Mouse (Mus musculus) hindbrain, embryonic 11.5 days (tissue): ENCODE data around the gene Lima1. TPM values are rescaled to one million over a fixed set of nuclear protein-coding genes. Genes with fewer than 3 reads are reported as not detected.

Source experiments
- ATAC-seq: fragments of 200-750 bp; cut with Nextera tagmentation; 2 replicates; pipeline ENCODE4 v1.8.0; 2017; ENCODE audit warnings: mild to moderate bottlenecking, moderate TSS enrichment, moderate library complexity; ENCODE audit not compliant: low FRiP score
- DNase-seq: peaks from one replicate; pipeline ENCODE4 v3.0.0-alpha.2; 2015; ENCODE audit warnings: low spot score
- H3K27ac ChIP-seq: fragments of 300-500 bp; sonication (generic); 2 replicates; pipeline ENCODE4 v1.5.1; 2014; ENCODE audit warnings: mild to moderate bottlenecking, low read depth, low read length
- H3K27me3 ChIP-seq: fragments of 300-500 bp; sonication (generic); 2 replicates; pipeline ENCODE4 v1.6.1; 2014; ENCODE audit warnings: mild to moderate bottlenecking, low read length, moderate library complexity, mixed read lengths; ENCODE audit not compliant: control insufficient read depth, insufficient read depth
- H3K36me3 ChIP-seq: fragments of 300-500 bp; sonication (generic); 2 replicates; pipeline ENCODE4 v1.6.1; 2014; ENCODE audit warnings: mild to moderate bottlenecking, low read length, moderate library complexity, mixed read lengths; ENCODE audit not compliant: control insufficient read depth, insufficient read depth
- H3K4me1 ChIP-seq: fragments of 300-500 bp; sonication (generic); replicated peaks from 2 replicates; pipeline ENCODE4 v1.6.1; 2014; ENCODE audit warnings: low read length, mixed read lengths; ENCODE audit not compliant: control insufficient read depth, insufficient read depth
- H3K4me2 ChIP-seq: fragments of 300-500 bp; sonication (generic); replicated peaks from 2 replicates; pipeline ENCODE4 v1.6.1; 2014; ENCODE audit warnings: mild to moderate bottlenecking, low read depth, low read length
- H3K4me3 ChIP-seq: fragments of 300-500 bp; sonication (generic); 2 replicates; pipeline ENCODE4 v1.5.1; 2014; ENCODE audit warnings: low read depth, low read length
- H3K9ac ChIP-seq: fragments of 300-500 bp; sonication (generic); 2 replicates; pipeline ENCODE4 v1.6.1; 2014; ENCODE audit warnings: low read depth, low read length
- H3K9me3 ChIP-seq: fragments of 300-500 bp; sonication (generic); 2 replicates; pipeline ENCODE4 v1.6.1; 2016; ENCODE audit warnings: low read length; ENCODE audit not compliant: control insufficient read depth
- WGBS: fragments of 180-500 bp; shearing (Covaris S2); extraction: QIAGEN DNeasy Blood & Tissue Kit; methylation state at CpG from one replicate; pipeline ENCODE4 v1.1.7; 2014; 5-methylcytosine and 5-hydroxymethylcytosine counted together
- polyA plus RNA-seq: library from polyadenylated mRNA; unstranded; fragments of >200 nt; fragmentation: Nextera tagmentation; extraction: Ambion mirVana; gene quantifications from 2 replicates; pipeline ENCODE4 v1.2.1, GENCODE M21; 2014

The Lima1 gene
- polyA plus RNA-seq, 1 experiment from 2014 or later, result 30.8 TPM

GRCm38 (mm10) chr15:99863786-99864185 is 11.5 kb downstream of the Lima1 start:
- DNase-seq (no peak), ATAC-seq (no peak)
- 0 out of 2 replicates have a peak, but pooled peaks cover 2% of the 10 kb centered on the region for H3K4me1 ChIP-seq
- no peak overlapping the region for H3K9ac ChIP-seq
- H3K9me3 ChIP-seq, result no peaks in the 10 kb centered on the region
- WGBS, result 91% methylated on average over 8 of the region's 8 CpGs
- H3K27me3 ChIP-seq, result no peaks in the 10 kb centered on the region
- H3K4me2 ChIP-seq, result no peak overlapping the region
- H3K4me3 ChIP-seq, result no peak overlapping the region
- H3K27ac ChIP-seq, result no peak overlapping the region
- H3K36me3 ChIP-seq, result no peaks in the 10 kb centered on the region

GRCm38 (mm10) chr15:99863358-99863757 is 11.9 kb downstream of the Lima1 start:
- Histone ChIP-seq H3K36me3 (no peaks in the 10 kb centered on the region), H3K4me3 (no peak overlapping the region), H3K27ac (no peak overlapping the region), H3K9me3 (no peaks in the 10 kb centered on the region), H3K9ac (no peak overlapping the region), H3K4me2 (no peak overlapping the region), H3K27me3 (no peaks in the 10 kb centered on the region), H3K4me1 (0 out of 2 replicates have a peak, but pooled peaks cover 2% of the 10 kb centered on the region)
- DNase-seq (no peak), ATAC-seq (no peak)
- WGBS, result 93% methylated on average over 6 of the region's 6 CpGs

GRCm38 (mm10) chr15:99862473-99862872 is 12.8 kb downstream of the Lima1 start:
- Histone ChIP-seq H3K27ac (no peak overlapping the region), H3K36me3 (no peaks in the 10 kb centered on the region), H3K9ac (no peak overlapping the region), H3K4me1 (0 out of 2 replicates have a peak, but pooled peaks cover 2% of the 10 kb centered on the region), H3K4me2 (no peak overlapping the region), H3K9me3 (no peaks in the 10 kb centered on the region), H3K4me3 (no peak overlapping the region), H3K27me3 (no peaks in the 10 kb centered on the region)
- ATAC-seq (no peak), DNase-seq (no peak)
- 56% methylated on average over 11 of the region's 11 CpGs for WGBS

- H3K9ac ChIP-seq, result no peak overlapping the region
- ATAC-seq (no peak), DNase-seq (peak; percentile 33)
- H3K27me3 ChIP-seq, result no peaks in the 10 kb centered on the region
- H3K4me1 ChIP-seq, result 0 out of 2 replicates have a peak, but pooled peaks cover 2% of the 10 kb centered on the region
- no peak overlapping the region for H3K27ac ChIP-seq
- no peaks in the 10 kb centered on the region for H3K9me3 ChIP-seq
- H3K36me3 ChIP-seq, result no peaks in the 10 kb centered on the region
- no peak overlapping the region for H3K4me2 ChIP-seq
- no peak overlapping the region for H3K4me3 ChIP-seq
- WGBS, result 40% methylated on average over 11 of the region's 11 CpGs
These were observed 13.3 kb downstream of the Lima1 start for GRCm38 (mm10) chr15:99861955-99862354.

- H3K9me3 ChIP-seq, result no peaks in the 10 kb centered on the region
- ATAC-seq (no peak), DNase-seq (no peak)
- 0 out of 2 replicates have a peak, but pooled peaks cover 2% of the 10 kb centered on the region for H3K4me1 ChIP-seq
- H3K27me3 ChIP-seq, result no peaks in the 10 kb centered on the region
- H3K4me2 ChIP-seq, result no peak overlapping the region
- H3K9ac ChIP-seq, result no peak overlapping the region
- 87% methylated on average over 6 of the region's 6 CpGs for WGBS
- no peaks in the 10 kb centered on the region for H3K36me3 ChIP-seq
- H3K4me3 ChIP-seq, result no peak overlapping the region
- H3K27ac ChIP-seq, result no peak overlapping the region
These were observed 13.7 kb downstream of the Lima1 start for GRCm38 (mm10) chr15:99861536-99861935.

GRCm38 (mm10) chr15:99859644-99860392 is 15.4 kb downstream of the Lima1 start:
- ATAC-seq (no peak), DNase-seq (no peak)
- Histone ChIP-seq H3K27ac (no peak overlapping the region), H3K4me2 (no peak overlapping the region), H3K4me1 (0 out of 2 replicates have a peak, but pooled peaks cover 2% of the 10 kb centered on the region), H3K36me3 (no peaks in the 10 kb centered on the region), H3K27me3 (no peaks in the 10 kb centered on the region), H3K9ac (no peak overlapping the region), H3K9me3 (no peaks in the 10 kb centered on the region), H3K4me3 (no peak overlapping the region)
- 63% methylated on average over 9 of the region's 9 CpGs for WGBS

- no peak for ATAC-seq
- H3K4me1 ChIP-seq, result 0 out of 2 replicates have a peak, but pooled peaks cover 1% of the 10 kb centered on the region
- H3K9me3 ChIP-seq, result no peaks in the 10 kb centered on the region
- H3K27ac ChIP-seq, result no peak overlapping the region
- DNase-seq, result no peak
- no peaks in the 10 kb centered on the region for H3K36me3 ChIP-seq
- no peak overlapping the region for H3K9ac ChIP-seq
- H3K27me3 ChIP-seq, result no peaks in the 10 kb centered on the region
- no peak overlapping the region for H3K4me3 ChIP-seq
- WGBS, result 67% methylated on average over 8 of the region's 8 CpGs
- H3K4me2 ChIP-seq, result no peak overlapping the region
These were observed 17.8 kb downstream of the Lima1 start for GRCm38 (mm10) chr15:99857479-99857878.

- Histone ChIP-seq H3K9me3 (no peaks in the 10 kb centered on the region), H3K4me3 (no peak overlapping the region), H3K4me1 (no peaks in the 10 kb centered on the region), H3K9ac (no peak overlapping the region), H3K27me3 (no peaks in the 10 kb centered on the region), H3K27ac (no peak overlapping the region), H3K4me2 (no peak overlapping the region), H3K36me3 (no peaks in the 10 kb centered on the region)
- DNase-seq (no peak), ATAC-seq (no peak)
- 72% methylated on average over 3 of the region's 3 CpGs for WGBS
These were observed 20.1 kb downstream of the Lima1 start for GRCm38 (mm10) chr15:99855119-99855518.

- 96% methylated on average over 2 of the region's 2 CpGs for WGBS
- Histone ChIP-seq H3K27ac (no peak overlapping the region), H3K4me3 (no peak overlapping the region), H3K27me3 (no peaks in the 10 kb centered on the region), H3K36me3 (no peaks in the 10 kb centered on the region), H3K4me2 (no peak overlapping the region), H3K4me1 (no peaks in the 10 kb centered on the region), H3K9ac (no peak overlapping the region), H3K9me3 (no peaks in the 10 kb centered on the region)
- ATAC-seq (no peak), DNase-seq (no peak)
These were observed 22.5 kb downstream of the Lima1 start for GRCm38 (mm10) chr15:99852606-99853237.
